Mouse (Mus musculus) layer of hippocampus, adult 2 months (tissue): ENCODE results near the gene A430033K04Rik. TPM values are rescaled to one million over a fixed set of nuclear protein-coding genes. Genes with fewer than 3 reads are reported as not detected.
A peak's percentile ranks its signal among the peaks of the same experiment; 100 is the strongest.

ENCODE experiments used
- DNase-seq, 2 experiments: peaks; one replicate each; pipeline ENCODE4 v3.0.0; 2022; ENCODE audit warnings: low spot score in 2 of 2
- H3K27ac ChIP-seq: fragments of 200-600 bp; 2 replicates; pipeline ENCODE4 v1.8.1; 2022
- H3K4me3 ChIP-seq: fragments of 200-600 bp; 2 replicates; pipeline ENCODE4 v1.8.1; 2022; ENCODE audit warnings: mild to moderate bottlenecking
- CTCF ChIP-seq: fragments of 200-600 bp; conservative IDR thresholded peaks from 2 replicates; pipeline ENCODE4 v1.8.1; 2022; ENCODE audit warnings: antibody characterized with exemption, mild to moderate bottlenecking, moderate library complexity
- microRNA-seq, 2 experiments: library from miRNA; unstranded; fragments of <30 nt; microRNA quantifications; one replicate each; pipeline ENCODE4 v1.2.0; 2021
- total RNA-seq, 2 experiments: library from RNA; stranded (reverse); gene quantifications; 2 replicates each; pipeline ENCODE4 v1.2.3; 2021

A430033K04Rik gene
- total RNA-seq, 2 experiments from 2014 or later = 17.1 to 18.2 TPM

- TF ChIP-seq CTCF = peak; percentile 84
- no peak overlapping the region for H3K4me3 ChIP-seq
- peak; percentile 37 to 41 for DNase-seq
- H3K27ac ChIP-seq = no peak overlapping the region
Observed at GRCm38 (mm10) chr5:138657854-138658253, 35.2 kb downstream of the A430033K04Rik start.

- DNase-seq = peak; percentile 6 to 48
- Histone ChIP-seq H3K4me3 (no peak overlapping the region), H3K27ac (no peak overlapping the region)
- peak; percentile 89 for TF ChIP-seq CTCF
Observed at GRCm38 (mm10) chr5:138658922-138659321, 36.3 kb downstream of the A430033K04Rik start.

DNA sequence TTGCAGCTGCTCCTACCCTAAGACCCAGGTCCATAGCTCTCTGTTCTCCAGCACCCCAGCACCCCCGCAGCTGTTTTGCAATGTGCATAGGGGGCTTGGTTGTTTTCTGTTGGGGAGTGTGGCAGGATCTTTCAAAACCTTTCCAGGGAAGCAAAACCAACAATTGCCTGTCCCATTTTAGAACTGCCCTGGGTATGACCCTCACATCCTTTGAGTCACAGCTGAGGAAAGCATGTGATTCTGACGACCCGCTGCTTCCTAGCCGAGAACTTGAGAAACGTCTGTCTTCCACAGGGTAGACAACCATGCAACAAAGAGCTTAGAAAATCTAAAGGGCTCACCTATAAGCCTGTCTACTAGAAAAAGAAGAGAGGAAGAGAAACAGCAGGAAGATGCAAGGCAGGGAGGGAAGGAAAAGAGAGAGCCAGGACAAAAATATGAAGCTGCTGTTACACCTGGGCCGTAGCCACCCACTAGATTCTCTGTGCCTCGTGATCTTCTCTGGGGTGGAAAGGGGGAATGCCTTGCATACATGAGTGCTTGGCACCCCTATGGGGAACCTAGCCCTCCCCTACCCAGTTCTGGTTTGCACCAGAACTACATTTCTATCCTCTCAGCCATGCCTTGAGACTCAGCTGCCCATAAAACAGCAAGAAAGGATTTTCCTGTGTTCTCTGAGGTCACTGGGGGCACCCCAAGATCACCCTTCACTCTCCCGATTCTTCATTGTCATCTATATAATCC, 60.5 kb downstream of the A430033K04Rik start:
- TF ChIP-seq CTCF = no peak
- H3K27ac ChIP-seq = no peak overlapping the region
- no peak for DNase-seq
- no peak overlapping the region for H3K4me3 ChIP-seq

- TF ChIP-seq CTCF = no peak
- no peak for DNase-seq
- H3K4me3 ChIP-seq = no peak overlapping the region
- H3K27ac ChIP-seq = no peak overlapping the region
Observed at GRCm38 (mm10) chr5:138683821-138684220, 61.2 kb downstream of the A430033K04Rik start.

DNA sequence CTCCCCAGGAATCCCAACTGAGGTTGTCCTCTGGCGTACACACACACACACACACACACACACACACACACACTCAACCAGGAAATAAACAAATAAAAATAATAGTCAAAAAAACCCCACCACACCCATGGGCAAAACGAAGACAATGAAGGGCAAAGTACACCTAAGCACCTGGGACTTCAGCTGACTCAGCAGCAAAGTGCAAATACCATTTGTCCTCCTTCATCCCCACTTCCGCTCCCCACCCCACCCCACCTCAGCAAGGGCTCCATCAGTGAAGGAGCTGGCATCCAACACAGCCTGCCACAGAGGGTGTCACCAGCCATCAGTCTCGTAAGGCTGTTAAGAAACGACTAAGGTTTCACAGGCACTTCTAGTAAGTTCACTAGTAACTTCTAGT, 64.8 kb downstream of the A430033K04Rik start:
- no peak for TF ChIP-seq CTCF
- Histone ChIP-seq H3K4me3 (no peak overlapping the region), H3K27ac (no peak overlapping the region)
- no peak for DNase-seq

DNA sequence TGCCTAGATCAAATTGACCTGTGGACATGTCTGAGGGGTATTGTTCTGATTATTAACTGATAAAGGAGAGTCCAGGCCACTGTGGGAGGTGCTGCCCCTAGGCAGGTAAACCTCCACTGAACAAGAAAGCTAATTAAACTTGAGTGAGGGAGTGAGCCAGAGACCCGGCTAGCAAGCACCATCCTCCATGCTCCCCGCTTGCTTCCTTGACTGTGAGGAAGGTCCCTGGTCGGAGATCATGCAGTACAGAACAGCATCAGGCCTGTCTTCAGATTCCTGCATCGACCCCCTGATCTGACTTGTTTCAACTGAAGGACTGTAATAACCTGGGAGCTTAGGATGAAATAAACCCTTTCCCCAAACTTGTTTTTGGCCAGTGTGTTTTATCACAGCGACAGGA, 66.6 kb downstream of the A430033K04Rik start:
- Histone ChIP-seq H3K27ac (no peak overlapping the region), H3K4me3 (no peak overlapping the region)
- TF ChIP-seq CTCF = no peak
- DNase-seq = no peak

GRCm38 (mm10) chr5:138692936-138693570, 70.4 kb downstream of the A430033K04Rik start:
- H3K27ac ChIP-seq = no peak overlapping the region
- no peak for DNase-seq
- no peak overlapping the region for H3K4me3 ChIP-seq
- no peak for TF ChIP-seq CTCF

- Histone ChIP-seq H3K27ac (no peak overlapping the region; the same call in 1 of the 2 replicates), H3K4me3 (no peak overlapping the region)
- DNase-seq = no peak
- no peak for TF ChIP-seq CTCF
Observed at GRCm38 (mm10) chr5:138694036-138694435, 71.4 kb downstream of the A430033K04Rik start.

GRCm38 (mm10) chr5:138694496-138695167, 72.0 kb downstream of the A430033K04Rik start:
- Histone ChIP-seq H3K4me3 (no peak overlapping the region), H3K27ac (no peak overlapping the region; the same call in 1 of the 2 replicates)
- DNase-seq = peak in 1 of 2 experiments; percentile 25
- TF ChIP-seq CTCF = no peak

- no peak for TF ChIP-seq CTCF
Observed at GRCm38 (mm10) chr5:138697466-138697865, 74.8 kb downstream of the A430033K04Rik start.

More at GRCm38 (mm10) chr5:138697466-138697865, 74.8 kb downstream of the A430033K04Rik start:
- DNase-seq = no peak
- no peak overlapping the region for H3K27ac ChIP-seq
- H3K4me3 ChIP-seq = no peak overlapping the region

Small RNA genes lying within 50 kb of the gene (microRNA-seq; reads per million reads assigned to microRNA genes)
- gene Gm24082 = 0 reads per million in 2 experiments

Other genes with a start within 250 kb of the A430033K04Rik start
- 10 to 100 TPM; 22.6 to 26.7 TPM for gene Zfp157, start 181.4 kb upstream of the A430033K04Rik start, total RNA-seq
- not detected for gene 1700123K08Rik, start 58.1 kb upstream of the A430033K04Rik start, total RNA-seq
- gene Zfp68, start 3.1 kb upstream of the A430033K04Rik start, total RNA-seq = 10 to 100 TPM; 30.1 to 31.3 TPM
- 10 to 100 TPM; 29.2 to 33.7 TPM for gene Fam20c, start 131.7 kb downstream of the A430033K04Rik start, total RNA-seq
- gene Gm5294, start 197.2 kb downstream of the A430033K04Rik start, total RNA-seq = not detected